Mouse (Mus musculus) erythroblast, embryonic 14.5 days (primary cell): ENCODE results near the gene Farp1. TPM values are rescaled to one million over a fixed set of nuclear protein-coding genes. Genes with fewer than 3 reads are reported as not detected.

Source experiments
- H3K27me3 ChIP-seq: 2 replicates; pipeline ENCODE4 v1.6.1; 2012; ENCODE audit warnings: inconsistent platforms; ENCODE audit not compliant: control insufficient read depth
- H3K36me3 ChIP-seq: 2 replicates; pipeline ENCODE4 v1.6.1; 2012; ENCODE audit warnings: mild to moderate bottlenecking, inconsistent platforms; ENCODE audit not compliant: control insufficient read depth
- H3K4me1 ChIP-seq: 2 replicates; pipeline ENCODE4 v1.6.1; 2012; ENCODE audit warnings: inconsistent platforms; ENCODE audit not compliant: control insufficient read depth
- H3K4me3 ChIP-seq: replicated peaks from 2 replicates; pipeline ENCODE3; 2012; ENCODE audit warnings: moderate library complexity, mild to moderate bottlenecking, inconsistent platforms
- H3K9me3 ChIP-seq: 2 replicates; pipeline ENCODE4 v1.6.1; 2012; ENCODE audit warnings: low read length, inconsistent platforms, mixed read lengths; ENCODE audit not compliant: control insufficient read depth
- GATA1 ChIP-seq: IDR thresholded peaks from 2 replicates; pipeline ENCODE4 v1.6.1; 2012; ENCODE audit warnings: low read length, inconsistent platforms, mixed read lengths
- TAL1 ChIP-seq: IDR thresholded peaks from 3 replicates; pipeline ENCODE4 v1.6.1; 2012; ENCODE audit warnings: low read length, inconsistent platforms, mixed read lengths
- polyA plus RNA-seq: library from polyadenylated mRNA; stranded (reverse); fragments of >175 nt; gene quantifications from 2 replicates; pipeline ENCODE4 v1.2.3, GENCODE M21; 2012

Gene Farp1
- polyA plus RNA-seq, 1 experiment = not detected

DNA sequence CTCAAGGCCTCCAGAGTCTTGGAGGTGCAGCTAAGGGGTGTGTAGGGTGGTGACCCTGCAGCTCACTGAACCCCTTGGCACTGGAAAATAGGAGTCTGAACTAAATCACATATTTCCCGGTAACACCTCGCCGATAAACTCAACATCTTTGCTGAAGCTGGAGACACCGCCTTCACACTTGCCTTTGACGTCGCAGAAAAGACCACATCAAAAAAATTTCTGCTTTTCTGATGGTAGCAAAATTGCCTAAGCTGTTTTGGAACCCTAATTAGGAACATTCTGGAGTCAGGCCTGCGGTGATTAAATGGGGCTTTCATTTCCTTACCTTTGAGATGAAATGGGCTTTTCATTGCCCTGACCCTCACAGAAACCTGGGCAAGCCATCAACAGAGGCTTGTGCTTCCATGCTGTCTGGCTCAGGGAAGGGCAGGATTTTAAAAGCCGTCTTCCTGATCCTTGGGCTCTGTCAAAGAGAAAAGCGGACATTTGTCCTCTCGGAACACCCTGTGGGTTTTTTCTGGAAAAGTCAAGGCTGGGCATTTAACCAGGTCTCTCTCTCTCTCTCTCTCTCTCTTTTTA is 72.8 kb downstream of the Farp1 start:
- Histone ChIP-seq H3K27me3 (no peaks in the 10 kb centered on the region), H3K9me3 (no peaks in the 10 kb centered on the region)

DNA sequence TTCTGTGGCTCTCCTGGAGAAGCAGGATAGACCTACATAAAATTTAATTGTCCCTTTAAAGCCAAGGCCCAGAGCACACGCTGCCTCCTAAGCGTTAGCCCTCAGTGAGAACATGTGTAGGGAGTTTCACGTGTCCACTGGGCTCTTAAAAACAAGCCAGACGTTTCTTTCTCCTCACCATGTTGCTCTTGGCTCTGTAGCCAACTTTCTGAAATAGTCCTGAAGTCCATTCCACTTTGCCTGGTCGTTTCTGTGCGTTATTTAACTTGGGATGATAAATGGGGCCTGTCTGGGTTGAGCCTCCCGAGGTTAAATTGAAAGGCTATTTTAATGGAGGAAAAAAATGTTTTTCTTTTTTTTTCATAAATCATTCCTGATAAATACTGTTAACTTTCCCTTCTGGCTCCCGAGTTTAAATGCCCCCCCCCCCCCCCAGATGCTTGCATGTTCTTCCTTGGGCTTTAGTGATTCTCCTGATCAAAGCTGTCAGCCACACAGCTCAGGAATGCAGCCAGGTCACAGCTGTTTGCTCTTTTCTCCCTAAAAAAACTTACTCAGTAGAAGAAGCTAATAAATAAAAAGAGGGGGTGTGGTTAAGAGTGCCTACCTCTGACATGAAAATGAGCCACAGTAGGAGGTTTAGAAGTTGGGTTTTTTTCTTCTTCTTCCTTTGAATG is 73.6 kb downstream of the Farp1 start:
- Histone ChIP-seq H3K36me3 (no peaks in the 10 kb centered on the region), H3K4me3 (no peak overlapping the region), H3K27me3 (no peaks in the 10 kb centered on the region), H3K4me1 (peaks cover 11% of the 10 kb centered on the region), H3K9me3 (no peaks in the 10 kb centered on the region)
- TF ChIP-seq TAL1 (no peak), GATA1 (no peak)

More for the DNA sequence above, 72.8 kb downstream of the Farp1 start:
- TF ChIP-seq TAL1 = no peak
- no peak for TF ChIP-seq GATA1
- no peak overlapping the region for H3K4me3 ChIP-seq
- peaks cover 11% of the 10 kb centered on the region for H3K4me1 ChIP-seq
- no peaks in the 10 kb centered on the region for H3K36me3 ChIP-seq

- Histone ChIP-seq H3K36me3 (no peaks in the 10 kb centered on the region), H3K9me3 (no peaks in the 10 kb centered on the region), H3K27me3 (no peaks in the 10 kb centered on the region), H3K4me1 (peaks cover 11% of the 10 kb centered on the region), H3K4me3 (no peak overlapping the region)
- TF ChIP-seq TAL1 (no peak), GATA1 (no peak)
Measured at GRCm38 (mm10) chr14:121109116-121109504, 74.1 kb downstream of the Farp1 start.

DNA sequence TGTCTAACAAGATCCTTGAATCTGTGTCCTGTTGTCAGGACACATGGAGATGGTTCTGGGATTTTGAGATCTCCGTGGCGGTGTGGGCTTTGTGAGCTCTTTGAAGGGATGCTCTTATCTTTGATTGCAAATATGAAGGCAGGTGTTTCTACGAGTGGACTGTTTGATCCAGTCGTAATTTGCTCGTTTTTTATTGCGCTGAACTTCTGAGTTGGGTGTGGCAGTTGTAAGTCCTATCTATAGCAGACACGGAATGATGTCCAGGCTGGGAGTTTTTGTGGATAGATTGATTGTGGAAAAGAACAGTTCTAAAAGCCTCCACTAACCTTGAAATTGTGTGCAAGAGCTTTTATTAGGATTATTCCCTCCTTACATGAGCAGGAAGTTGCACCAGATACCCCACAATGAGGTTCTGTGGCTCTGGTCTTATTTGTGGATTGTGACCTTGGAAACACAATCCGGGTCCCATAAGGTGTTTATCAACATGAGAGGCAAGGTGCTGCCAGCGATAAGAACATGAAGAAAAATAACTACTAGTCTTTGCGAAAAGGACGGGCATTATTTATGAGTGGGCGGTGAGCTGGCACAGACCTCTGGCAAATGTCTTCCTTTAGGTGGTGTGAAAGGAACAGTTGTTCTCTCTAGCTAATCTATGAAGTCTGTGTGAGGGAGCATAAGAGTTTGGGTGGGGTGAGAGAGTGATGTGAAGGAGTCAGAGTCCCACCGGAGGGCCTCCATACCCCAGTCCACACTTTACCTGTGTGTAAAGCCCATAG is 75.7 kb downstream of the Farp1 start:
- H3K9me3 ChIP-seq = no peaks in the 10 kb centered on the region
- TF ChIP-seq TAL1 = no peak
- no peak for TF ChIP-seq GATA1
- H3K4me3 ChIP-seq = no peak overlapping the region
- no peaks in the 10 kb centered on the region; the same call in 1 of the 2 replicates for H3K36me3 ChIP-seq
- H3K27me3 ChIP-seq = no peaks in the 10 kb centered on the region
- H3K4me1 ChIP-seq = peaks cover 11% of the 10 kb centered on the region

DNA sequence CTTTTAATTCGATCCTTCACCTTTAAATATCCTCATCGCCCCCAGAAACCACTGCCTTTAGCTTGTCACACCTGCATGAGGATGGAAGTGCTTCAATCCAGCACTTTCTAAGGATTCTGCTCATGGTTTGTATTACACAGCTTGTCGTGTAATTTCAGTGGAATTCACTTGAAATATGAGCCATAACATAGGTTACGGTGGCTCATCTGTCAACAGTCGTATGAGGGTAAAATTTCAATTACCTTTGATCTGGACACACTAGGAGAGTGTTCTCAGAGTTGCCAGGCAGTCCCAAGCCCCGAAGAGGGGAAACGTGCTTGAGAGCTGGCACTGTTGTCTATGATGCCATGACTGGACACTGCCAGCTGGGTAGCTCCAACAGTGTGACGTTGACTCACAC is 77.1 kb downstream of the Farp1 start:
- TF ChIP-seq TAL1 (no peak), GATA1 (no peak)
- Histone ChIP-seq H3K27me3 (no peaks in the 10 kb centered on the region), H3K36me3 (no peaks in the 10 kb centered on the region; the same call in 1 of the 2 replicates), H3K4me1 (peaks cover 11% of the 10 kb centered on the region), H3K4me3 (no peak overlapping the region), H3K9me3 (no peaks in the 10 kb centered on the region)

DNA sequence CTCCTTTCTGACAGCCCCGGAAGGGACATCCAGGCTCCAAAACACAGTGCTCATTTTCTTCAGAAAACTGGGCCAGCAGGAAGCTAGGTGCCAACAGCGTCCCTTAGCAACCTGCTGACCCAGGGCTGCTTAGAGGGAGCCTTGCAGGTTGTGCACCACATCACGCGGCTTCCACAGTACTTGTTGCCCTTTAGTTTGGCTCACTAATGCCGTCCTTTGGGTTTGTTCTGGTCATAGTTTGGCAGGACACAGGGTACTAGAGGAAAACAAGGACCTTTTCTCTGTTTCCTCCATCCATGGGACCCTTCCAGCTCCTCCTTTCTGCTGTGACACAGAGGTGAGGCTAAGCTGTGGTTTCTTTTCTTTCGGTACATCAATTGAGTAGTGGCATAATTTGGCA is 78.8 kb downstream of the Farp1 start:
- H3K4me3 ChIP-seq = no peak overlapping the region
- H3K4me1 ChIP-seq = peaks cover 11% of the 10 kb centered on the region
- no peaks in the 10 kb centered on the region; the same call in 1 of the 2 replicates for H3K36me3 ChIP-seq
- no peak for TF ChIP-seq TAL1
- no peak for TF ChIP-seq GATA1
- H3K27me3 ChIP-seq = no peaks in the 10 kb centered on the region
- H3K9me3 ChIP-seq = no peaks in the 10 kb centered on the region

DNA sequence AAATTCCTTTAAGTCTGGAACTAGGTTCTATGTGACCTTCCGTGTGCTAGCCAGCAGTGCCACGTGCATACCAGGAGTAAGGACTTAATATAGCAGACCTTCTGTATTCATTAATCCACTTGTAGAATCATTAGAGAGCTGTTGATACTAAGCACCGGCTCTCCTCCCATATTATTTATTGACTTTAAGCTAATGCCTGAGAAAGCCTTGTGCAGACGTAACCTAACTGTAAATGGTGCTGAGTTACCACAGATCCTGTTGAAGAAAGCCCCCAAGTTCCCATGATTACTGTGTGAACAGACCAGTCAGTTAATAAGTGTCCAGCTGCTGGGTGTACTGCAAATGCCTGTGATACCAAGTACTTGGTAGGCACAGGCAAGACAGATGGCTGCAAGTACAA is 81.7 kb downstream of the Farp1 start:
- Histone ChIP-seq H3K36me3 (no peaks in the 10 kb centered on the region; the same call in 1 of the 2 replicates), H3K4me1 (no peaks in the 10 kb centered on the region; the same call in 1 of the 2 replicates), H3K27me3 (no peaks in the 10 kb centered on the region), H3K4me3 (no peak overlapping the region), H3K9me3 (no peaks in the 10 kb centered on the region)
- TF ChIP-seq GATA1 = no peak
- no peak for TF ChIP-seq TAL1

DNA sequence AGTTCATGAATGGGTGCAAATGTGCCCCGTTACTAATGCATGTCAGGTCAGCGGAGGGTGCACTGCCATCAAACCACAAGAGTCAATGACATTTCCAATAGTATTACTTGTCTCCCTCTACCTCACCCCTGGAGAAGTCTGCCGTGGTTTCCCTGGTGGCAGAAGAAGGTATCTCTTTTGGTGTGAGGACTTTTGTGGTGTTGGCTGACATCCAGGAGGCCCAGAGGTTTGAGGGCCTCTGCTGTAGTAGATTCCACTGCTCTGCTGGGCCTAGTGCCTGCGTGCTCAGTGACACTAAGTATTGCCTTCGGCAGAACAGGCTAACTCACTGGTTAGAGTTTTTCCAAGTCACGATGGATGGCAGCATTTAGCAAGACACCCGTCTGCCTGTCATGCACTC is 83.9 kb downstream of the Farp1 start:
- H3K9me3 ChIP-seq = no peaks in the 10 kb centered on the region
- no peaks in the 10 kb centered on the region for H3K27me3 ChIP-seq
- peaks cover under 1% of the 10 kb centered on the region; the same call in 1 of the 2 replicates for H3K4me1 ChIP-seq
- H3K4me3 ChIP-seq = no peak overlapping the region
- TF ChIP-seq GATA1 (no peak), TAL1 (no peak)
- no peaks in the 10 kb centered on the region; the same call in 1 of the 2 replicates for H3K36me3 ChIP-seq

- Histone ChIP-seq H3K27me3 (no peaks in the 10 kb centered on the region), H3K4me3 (no peak overlapping the region), H3K4me1 (peaks cover 13% of the 10 kb centered on the region), H3K36me3 (no peaks in the 10 kb centered on the region), H3K9me3 (no peaks in the 10 kb centered on the region)
- TF ChIP-seq TAL1 = no peak
- TF ChIP-seq GATA1 = no peak
Measured at GRCm38 (mm10) chr14:121121664-121122063, 86.7 kb downstream of the Farp1 start.
